Mouse (Mus musculus) E14TG2a.4 (cell line): ENCODE data around the gene Rorb.

Source experiments
- CTCF ChIP-seq: conservative IDR thresholded peaks from 2 replicates; pipeline ENCODE4 v1.5.1; 2014; ENCODE audit warnings: low read length
- NANOG ChIP-seq: IDR thresholded peaks from 2 replicates; pipeline ENCODE4 v1.6.1; 2014; ENCODE audit warnings: borderline replicate concordance, low read length, mixed read lengths

GRCm38 (mm10) chr19:18881162-18881561 lies 229.8 kb downstream of the Rorb start:
- no peak for TF ChIP-seq CTCF
- no peak for TF ChIP-seq NANOG
